Mouse (Mus musculus) yolk sac, embryonic 10.5 days (tissue): ENCODE measurements around the gene Ssx2ip.

Experiments
- DNase-seq: peaks from one replicate; pipeline ENCODE4 v3.0.0-alpha.2; 2017; ENCODE audit warnings: low spot score

The Ssx2ip gene

DNA sequence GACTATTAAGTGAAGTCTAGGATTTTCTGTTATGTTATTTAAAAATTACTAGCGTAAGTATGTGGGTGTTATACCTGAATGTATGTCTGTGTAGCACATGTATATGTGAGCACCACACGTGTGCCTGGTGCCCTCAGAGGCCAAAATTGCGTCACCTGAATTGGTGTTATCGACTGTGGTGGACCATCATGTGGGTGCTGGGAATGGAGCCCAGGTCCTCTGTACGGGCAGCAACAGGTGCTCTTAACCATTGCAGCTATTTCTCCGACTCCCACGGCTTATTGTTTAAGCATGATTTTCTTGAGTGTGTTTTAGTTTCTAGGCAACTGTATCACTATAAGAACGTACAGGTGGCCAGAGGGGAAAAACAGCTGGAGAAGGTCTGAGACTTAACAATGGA, 31.7 kb downstream of the Ssx2ip start:
- no peak for DNase-seq

DNA sequence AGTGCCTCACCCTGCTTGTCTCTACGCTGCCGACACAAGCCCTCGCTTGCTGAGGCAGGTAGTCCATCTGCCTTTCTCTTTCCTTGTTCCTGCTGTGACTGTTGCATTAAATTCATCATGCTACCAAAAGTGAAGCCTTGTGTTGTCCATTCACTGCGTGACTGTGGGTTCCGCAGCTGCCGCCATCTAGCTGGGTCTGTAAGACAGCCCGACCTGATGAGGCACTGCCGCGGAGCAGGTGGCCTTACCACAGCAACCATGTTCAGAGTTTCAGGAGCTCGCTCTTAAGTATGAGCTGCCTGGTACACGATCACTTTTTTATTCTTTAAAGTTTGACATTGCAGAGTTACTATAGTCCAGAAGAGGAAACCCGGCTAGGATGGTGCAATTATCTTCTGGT, 35.6 kb downstream of the Ssx2ip start:
- no peak for DNase-seq

DNA sequence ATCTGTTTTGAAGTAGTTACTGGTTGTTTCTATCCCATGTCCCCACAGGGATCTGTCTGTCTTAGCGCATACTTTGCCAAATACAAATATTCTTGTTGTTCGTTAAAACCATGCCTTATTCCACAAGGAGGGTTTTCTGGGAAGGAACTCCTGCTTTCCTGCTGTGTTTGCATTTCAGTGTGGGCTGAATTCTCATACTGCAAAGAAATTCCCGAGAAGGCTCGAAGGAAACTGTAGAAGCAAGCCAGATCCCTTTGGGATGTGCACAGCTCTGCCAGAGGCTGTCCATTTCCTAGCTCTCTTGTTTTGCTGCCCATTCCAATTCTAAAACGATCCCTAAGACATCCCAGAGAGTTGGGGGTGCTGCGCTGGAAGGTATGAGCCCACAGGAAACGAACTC, 36.0 kb downstream of the Ssx2ip start:
- no peak for DNase-seq

DNA sequence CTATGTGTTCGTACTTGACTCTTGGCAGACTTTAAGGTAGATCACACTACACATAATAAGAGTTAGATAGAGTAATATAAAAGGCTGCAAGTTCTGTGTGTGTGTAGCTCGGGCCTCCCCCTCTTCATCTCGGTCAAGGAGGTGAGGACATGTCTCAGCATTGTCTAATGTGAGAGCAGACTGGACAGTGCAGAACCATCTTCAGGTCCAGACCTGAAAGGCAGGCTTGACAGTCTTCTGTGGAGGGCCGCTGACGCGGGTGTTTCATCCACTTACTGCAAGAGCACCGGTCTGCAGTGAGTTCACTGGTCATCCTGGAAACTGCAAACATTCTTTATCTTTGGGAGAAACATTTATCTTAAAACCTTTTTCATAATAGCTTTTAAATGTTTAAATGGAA, 38.0 kb downstream of the Ssx2ip start:
- DNase-seq = no peak

DNA sequence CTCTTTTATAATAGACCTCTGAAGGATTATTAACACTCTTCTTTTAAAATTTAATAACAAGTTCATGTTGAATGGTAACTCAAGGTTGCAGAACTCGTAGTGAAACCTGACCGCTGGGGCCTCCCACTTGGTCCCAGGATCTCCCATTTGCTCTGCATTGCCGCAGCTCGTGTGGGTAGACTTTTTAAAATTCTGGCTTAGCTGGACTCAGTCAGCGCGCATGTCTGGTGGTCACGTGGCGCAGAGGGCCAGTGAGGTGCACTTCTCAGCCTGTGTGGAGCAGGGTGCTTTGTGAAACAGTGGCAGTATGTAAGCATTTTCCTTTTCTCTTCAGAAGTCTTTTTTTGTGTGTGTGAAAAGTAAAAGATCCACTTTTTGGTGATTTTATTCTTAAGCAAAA, 38.5 kb downstream of the Ssx2ip start:
- DNase-seq = no peak

DNA sequence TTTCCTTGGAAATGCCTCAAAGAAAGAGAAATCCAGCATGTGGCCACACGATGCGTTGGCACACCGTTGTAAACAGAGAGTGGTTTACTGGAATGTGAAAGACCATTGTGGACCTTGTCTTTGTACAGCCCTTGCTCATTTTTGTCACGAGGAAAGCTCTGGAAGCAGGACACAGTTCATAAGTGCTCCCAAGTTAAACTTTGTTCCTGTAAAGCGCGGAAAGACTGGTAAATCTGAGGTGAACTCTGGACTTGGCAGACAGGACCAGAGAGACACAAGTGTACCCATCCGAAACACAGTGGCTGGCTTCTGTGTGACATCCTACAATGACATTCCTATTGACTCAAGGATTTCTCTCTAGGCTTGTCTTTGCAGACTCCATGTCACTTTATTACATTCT, 38.9 kb downstream of the Ssx2ip start:
- DNase-seq = no peak

DNA sequence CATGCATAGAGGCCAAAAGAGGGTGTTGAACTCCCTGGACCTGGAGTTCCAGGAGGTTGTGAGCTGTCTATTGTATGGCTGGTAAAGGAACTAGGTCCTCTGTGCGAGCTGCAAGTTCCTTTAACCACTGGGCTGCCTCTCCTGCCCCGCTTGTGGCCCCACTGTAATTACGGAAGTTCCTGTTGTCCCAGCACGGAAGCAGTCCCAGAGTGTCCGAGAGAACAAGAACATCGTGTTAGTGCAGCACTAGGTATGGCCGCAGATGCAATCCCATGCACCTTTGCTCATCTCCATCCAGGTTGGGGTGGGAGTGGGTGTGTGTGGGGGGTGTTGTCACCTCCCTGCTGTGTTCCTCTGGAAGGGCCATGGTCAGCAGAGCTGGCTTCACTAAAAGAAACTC, 40.4 kb downstream of the Ssx2ip start:
- DNase-seq = no peak

DNA sequence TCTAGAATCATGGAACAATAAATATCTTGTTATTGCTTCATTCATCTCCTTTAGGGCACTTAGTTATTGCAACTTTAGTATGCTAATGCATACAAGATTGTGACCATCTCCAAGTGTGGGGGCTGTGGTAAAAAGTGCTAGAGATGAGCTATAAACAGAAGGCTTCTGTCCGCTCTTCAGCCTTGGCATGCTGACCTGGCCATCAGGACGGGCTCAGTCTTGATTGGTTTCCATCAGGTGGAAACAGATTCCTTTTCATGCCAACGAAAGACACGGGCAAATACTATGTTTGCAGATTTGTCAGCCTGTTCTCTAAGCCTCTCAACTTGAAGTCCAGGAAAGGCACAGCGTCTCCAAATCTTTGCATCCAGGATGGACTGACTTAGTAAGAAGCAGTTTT, 42.7 kb downstream of the Ssx2ip start:
- no peak for DNase-seq

DNA sequence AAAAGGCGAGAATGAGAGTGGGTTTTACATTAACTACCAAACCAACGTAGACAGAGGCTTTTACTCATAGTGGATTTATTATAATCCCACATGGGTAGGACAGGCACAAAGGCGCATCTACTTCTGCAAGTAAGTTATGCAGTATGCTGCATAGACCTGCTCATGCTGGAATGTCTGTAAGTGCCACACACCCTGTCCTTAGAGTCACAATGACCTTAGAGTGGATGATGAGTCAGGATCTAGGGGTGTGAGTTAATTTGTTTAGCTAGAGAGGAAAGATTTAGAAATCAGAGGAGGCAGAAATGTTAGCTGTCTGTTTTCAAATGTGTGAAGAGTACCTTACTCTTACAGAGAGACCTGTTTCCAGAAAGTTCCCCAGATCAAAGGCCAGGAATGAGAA, 43.2 kb downstream of the Ssx2ip start:
- no peak for DNase-seq

DNA sequence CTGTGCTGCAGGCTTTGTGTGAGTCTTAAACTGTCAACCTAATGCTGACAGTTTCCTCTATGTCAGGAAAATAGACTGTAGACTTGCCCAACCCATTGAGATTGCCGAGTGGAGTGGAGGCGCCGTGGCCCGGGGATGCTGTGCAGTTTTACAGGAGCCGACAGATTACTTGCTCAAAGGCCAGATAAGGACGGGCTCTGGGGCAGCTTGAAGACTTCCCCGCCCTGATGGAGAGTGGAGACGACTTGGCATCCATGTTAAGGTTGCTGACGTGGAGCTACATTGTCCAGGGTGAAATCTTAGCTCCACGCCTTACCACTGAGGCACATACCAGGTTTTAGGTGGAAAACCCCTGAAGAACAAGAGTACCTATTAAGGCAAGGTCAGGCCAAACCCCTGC, 43.9 kb downstream of the Ssx2ip start:
- DNase-seq = no peak

DNA sequence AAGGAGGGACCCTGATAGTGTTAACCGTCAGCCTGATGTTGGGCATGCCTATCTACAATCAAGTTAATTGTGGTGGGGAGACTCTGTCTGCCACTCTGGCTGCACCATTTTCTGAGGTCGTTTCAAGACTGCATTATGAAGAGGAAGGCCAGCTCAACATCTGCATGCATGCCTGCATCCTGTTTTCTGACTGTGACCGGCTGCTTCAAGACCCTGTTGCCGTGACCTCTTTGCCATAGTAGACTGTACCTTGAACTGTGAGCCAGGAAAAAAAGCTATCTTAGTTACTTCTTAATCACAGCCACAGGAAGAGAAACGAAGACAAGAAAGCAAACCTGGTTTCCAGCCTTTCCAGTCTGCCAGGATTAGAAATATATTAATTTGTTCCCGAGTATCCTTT, 44.5 kb downstream of the Ssx2ip start:
- DNase-seq = peak; percentile 49

DNA sequence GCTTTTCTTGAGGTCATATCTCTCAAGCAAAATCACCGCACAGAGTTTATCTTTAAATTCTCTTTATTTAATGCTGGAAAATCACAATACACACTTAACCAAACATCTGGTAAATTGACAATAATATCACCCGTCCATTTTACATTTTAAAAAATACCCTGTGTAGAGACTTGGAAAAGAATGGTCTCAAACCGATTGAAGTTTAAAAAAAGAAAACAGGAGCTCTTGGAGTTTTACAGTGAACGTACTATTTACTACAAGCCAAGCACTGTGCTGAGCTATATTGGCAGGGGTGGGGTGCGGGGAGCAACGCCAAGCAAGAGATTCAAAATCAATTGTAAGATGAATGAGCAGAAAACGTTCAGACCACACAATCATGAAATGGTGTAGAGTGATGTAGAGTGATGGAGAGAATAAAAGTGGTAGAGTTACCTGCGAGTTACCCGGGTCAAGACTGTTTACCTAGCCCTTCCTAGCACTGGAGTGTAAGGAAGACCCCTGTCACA, 45.4 kb downstream of the Ssx2ip start, which contains the start of gene Ctbs:
TSS of gene Ctbs (plus strand) at position 51 of the 506 bp plus-strand sequence.
- DNase-seq = no peak

DNA sequence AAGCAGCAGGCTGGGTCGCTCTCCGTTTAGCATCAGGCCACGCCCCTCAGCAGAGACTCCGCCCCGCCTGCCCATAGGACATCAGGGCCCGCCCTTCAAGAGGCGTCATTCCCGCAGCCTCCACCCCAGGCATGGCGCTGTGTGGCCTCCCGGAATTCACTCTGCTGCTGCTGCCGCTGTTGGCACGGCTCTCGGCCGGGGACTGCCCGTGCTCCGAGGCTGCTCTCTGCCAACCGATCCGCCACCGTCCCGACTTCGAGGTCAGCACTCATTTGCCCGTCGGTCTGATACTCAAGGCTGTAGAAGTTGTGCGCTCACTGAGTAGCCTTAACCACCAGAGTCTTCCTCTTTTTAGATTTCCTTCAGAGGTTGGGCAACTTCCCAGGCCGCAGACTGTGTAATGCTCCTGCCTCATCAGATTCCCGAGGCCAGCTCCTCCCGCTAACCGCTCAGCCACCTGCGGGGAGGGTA, 46.0 kb downstream of the Ssx2ip start:
- DNase-seq = peak; percentile 96

DNA sequence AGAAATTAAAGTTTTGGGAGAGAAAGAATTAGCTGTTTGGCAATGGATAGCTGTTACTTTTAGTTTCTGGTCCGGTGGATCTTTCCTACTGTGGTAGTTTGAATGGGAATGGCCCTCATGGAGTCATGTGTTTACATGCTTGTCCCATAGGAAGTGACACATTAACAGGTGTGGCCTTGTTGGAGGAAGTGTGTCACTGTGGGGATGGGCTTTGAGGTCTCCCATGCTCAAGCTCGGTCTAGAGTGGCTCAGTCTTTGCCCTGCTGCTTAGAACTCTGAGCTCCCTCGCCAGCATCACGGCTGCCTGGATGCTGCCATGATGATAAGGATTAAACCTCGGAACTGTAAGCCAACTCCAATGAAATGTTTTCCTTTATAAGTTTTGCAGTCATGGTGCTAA, 46.9 kb downstream of the Ssx2ip start:
- no peak for DNase-seq

DNA sequence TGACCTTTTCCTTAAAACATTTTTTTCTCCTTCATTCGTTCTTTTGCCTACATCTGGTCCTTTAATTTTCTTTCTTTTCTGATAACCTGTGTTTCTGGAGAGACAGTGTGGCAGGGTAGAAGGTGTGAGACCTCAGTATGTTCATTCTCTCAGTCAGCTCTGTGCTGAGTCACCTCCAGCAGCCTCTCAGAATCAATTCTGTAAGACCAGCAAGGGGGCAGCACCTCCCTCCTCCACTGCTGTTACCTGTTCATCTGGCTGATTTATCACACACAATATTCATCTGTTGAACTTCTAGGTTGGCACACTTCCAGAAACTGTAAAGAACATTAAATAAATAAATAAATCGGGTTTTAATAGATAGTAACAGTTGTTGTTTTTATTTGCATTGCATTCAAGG, 58.5 kb downstream of the Ssx2ip start:
- no peak for DNase-seq

DNA sequence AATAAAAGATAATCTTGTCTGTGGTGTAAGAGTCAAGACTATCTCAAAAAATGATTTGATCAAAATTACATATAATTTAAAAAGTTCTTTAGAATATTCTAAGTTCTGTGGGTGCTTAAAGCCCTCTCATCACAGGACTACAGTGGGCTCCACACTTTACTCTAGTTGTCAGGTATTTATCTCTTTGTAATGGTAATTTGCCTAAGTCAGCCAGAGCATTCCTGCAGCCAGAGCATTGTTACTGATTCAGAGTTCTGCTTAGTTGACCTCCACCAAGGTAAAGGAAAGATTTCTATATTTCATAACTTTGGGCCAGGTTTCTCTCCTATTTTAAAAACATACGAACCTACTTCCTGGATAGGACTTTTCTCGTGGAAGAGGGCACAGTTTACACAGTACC, 64.8 kb downstream of the Ssx2ip start:
- DNase-seq = no peak

DNA sequence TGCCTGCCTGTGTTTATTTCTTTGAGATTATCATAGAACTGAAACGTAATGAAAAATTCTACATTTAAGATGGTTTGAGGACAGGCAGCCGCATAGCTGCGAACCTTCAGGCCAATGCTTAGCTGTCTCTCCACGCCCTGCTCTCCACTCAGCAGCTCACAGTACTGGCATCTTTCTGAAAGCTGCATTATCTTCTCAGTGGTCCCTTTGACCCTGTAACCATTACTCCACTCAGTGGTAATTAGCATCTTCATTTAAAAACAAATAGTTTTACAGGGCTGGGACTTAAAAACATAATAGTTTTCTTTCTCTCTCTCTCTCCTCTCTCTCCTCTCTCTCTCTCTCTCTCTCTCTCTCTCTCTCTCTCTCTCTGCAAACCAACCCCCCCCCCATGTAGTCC, 68.2 kb downstream of the Ssx2ip start:
- no peak for DNase-seq

DNA sequence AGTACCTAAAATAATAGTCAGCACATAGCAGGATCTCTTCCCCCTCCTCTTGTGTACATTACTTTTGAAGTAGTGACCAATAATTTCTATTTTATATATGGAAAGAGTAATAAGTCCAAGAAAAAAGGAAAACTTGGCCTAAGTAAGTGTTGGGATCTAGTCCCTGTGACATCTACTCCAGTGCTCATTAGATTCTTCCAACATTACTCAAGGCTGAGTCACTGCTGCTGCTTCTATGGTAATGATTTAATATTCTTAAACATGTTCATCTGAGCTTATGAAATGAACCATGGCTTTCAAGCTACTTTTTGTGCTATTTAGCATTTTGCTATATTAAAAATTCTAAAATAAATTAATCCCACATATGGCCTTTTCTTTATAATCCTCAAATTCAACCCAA, 69.3 kb downstream of the Ssx2ip start:
- DNase-seq = no peak

DNA sequence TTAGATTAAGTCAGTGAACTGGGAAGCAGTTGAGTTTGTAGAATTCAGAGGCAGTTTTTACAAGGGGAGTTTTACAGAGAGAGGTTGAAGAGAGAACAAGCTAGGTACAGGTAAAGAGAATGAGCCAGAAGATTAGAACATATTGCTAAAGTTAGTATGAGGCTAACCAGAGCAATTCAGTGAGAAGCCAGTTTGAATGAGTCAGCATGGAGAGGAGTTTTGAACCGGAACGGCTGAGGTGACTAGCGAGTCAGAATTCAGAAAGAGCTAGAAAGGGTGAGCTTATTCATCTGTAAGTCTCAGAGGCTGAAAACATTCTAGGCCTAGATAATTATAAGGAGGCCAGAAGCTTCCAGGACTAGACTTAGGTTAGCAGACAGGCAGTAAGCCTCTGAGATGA, 70.0 kb downstream of the Ssx2ip start:
- DNase-seq = no peak

DNA sequence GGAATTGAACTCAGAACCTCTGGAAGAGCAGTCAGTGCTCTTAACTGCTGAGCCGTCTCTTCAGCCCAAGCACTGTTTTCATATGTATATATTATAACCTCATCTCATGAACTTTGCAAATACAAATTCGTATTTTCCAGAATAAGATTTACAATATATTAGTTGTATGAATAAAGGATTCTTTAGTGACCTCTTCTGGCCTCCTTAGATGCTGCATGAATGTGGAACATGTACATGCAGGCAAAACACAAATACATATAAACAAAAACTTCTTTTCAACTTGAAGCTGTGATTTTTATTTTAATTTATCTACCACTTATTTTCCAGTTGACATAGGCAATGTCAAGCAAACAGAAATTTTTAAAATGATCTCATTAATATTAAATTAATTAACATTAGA, 77.6 kb downstream of the Ssx2ip start:
- no peak for DNase-seq

DNA sequence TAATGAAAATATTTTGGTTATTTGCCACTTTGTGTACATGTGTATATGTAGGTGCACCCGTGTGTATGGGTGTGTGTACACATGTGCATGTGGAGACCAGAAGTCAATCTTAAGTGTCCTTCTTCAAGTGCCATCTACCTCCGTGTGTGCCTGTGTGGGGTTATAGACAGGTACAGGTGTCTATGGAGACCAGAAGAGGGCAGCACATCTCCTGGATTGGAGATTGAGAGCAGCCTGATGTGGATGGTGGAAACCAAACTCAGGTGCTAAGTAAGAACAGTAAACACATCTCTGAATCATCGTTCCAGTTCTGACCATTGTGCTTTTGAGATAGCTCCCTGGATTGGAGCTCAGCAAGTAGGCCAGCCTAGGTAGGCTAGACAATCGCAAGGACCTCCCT, 82.0 kb downstream of the Ssx2ip start:
- DNase-seq = no peak
